Mouse (Mus musculus): ENCODE measurements around the gene Myo1b.

Myo1b gene

GRCm38 (mm10) chr1:51852314-51852713 is 63.6 kb downstream of the Myo1b start:
- DNase-seq (ENCODE audit: low read depth) = no peak

GRCm38 (mm10) chr1:51849570-51850211 is 66.2 kb downstream of the Myo1b start:
- no peak for DNase-seq (ENCODE audit: low read depth)

GRCm38 (mm10) chr1:51845264-51846036 is 70.4 kb downstream of the Myo1b start:
- no peak for DNase-seq (ENCODE audit: low read depth)

DNA sequence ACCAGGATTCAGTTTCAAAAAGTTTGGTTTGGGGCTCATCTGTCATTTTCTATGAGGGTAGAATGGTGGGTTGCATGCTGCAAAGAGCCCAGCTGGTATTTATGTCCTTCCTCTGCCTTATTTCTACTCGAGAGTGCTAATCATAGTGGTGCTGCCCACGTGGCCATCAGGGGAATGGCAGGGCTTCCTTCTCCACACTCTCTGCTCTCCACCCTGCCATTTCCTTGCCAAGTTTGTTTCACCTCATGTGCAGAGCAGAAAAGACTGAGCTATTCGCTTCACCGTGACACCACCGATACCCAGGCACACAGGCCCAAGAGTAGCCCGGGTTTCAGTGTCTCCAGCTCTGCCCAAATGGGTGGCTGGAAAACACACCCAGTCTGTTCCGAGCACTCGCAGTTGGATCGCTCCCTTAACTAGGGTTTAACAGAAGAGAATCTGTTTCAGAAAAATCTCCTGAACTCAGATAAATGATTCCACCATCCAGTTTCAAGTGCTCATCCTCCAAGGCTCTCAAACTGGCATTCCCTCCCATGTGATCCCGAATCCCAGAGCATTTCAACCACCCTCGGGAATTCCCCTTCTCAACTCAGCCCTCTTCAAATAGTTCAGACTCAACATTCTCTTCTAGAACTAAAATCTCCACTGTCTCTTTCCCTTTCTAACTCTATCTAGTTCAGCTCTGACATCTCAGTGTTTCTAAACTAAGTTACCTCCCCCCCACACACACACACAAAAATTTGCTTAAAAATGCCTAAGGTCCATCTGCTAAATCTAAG is 77.8 kb downstream of the Myo1b start:
- DNase-seq (ENCODE audit: low read depth) = no peak

DNA sequence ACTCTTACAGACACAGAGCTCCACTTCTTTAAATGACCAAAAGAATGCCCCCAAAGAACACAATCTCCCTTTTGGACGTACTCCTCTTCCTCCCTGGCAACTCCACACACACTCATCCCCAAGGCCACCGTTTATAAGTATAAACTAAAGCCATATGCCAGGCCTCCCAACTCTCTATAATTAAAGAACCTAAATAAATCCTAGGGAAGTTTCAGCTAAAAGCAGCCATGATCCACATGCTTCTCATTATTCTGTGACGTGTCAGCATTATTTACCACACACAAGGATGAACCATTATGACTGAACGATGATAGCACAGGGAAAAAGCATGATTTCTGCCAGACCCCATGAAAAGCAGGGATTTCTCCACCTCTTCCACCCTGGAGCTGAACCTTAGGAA is 78.6 kb downstream of the Myo1b start:
- DNase-seq (ENCODE audit: low read depth) = no peak

DNA sequence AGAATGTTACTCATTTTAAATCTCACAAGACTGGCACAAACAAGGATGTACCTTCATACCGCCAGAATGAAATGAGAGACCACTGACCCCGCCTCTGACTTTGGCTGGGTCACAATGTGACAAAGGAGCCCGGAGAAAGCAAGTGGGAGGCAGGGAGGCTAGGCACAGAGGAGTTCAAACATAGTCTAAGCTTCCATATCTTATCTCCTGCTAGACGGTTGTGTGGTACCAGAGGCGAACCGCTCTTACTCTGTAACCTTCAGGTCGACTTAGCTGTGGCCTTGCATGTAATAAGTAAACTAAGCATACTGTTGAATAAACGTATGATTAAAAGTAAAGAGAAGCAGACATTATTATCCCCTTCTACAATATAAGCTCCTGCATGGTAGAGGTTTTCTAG is 80.1 kb downstream of the Myo1b start:
- DNase-seq (ENCODE audit: low read depth) = no peak

- no peak for DNase-seq (ENCODE audit: low read depth)
Measured at GRCm38 (mm10) chr1:51834072-51834471, 81.8 kb downstream of the Myo1b start.

GRCm38 (mm10) chr1:51829353-51829752 is 86.5 kb downstream of the Myo1b start:
- DNase-seq (ENCODE audit: low read depth) = no peak

DNA sequence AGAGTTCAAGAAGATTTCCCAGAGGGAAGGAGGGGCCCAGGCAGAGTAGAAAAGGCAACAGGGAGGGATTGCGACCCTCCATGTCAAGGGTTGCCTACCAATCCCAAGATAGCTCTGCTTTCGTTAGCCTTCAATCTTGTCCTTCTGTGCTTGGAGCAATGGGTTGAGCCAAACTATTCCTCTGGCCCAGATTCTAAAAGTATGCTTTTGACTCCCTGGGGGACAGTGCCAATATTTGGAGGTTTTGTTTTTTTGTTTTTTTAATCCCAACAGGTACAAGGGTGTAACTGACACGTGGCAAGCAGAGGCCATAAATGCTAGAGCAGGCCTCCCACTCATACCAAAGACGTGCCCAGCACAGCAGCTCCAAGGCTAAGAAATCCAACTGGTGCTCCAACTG is 93.3 kb downstream of the Myo1b start:
- no peak for DNase-seq (ENCODE audit: low read depth)

GRCm38 (mm10) chr1:51821701-51822495 is 94.0 kb downstream of the Myo1b start:
- no peak for DNase-seq (ENCODE audit: low read depth)

GRCm38 (mm10) chr1:51820520-51820919 is 95.4 kb downstream of the Myo1b start:
- DNase-seq (ENCODE audit: low read depth) = no peak

GRCm38 (mm10) chr1:51820013-51820441 is 95.8 kb downstream of the Myo1b start:
- DNase-seq (ENCODE audit: low read depth) = no peak

GRCm38 (mm10) chr1:51815636-51816035 is 100.2 kb downstream of the Myo1b start:
- no peak for DNase-seq (ENCODE audit: low read depth)

DNA sequence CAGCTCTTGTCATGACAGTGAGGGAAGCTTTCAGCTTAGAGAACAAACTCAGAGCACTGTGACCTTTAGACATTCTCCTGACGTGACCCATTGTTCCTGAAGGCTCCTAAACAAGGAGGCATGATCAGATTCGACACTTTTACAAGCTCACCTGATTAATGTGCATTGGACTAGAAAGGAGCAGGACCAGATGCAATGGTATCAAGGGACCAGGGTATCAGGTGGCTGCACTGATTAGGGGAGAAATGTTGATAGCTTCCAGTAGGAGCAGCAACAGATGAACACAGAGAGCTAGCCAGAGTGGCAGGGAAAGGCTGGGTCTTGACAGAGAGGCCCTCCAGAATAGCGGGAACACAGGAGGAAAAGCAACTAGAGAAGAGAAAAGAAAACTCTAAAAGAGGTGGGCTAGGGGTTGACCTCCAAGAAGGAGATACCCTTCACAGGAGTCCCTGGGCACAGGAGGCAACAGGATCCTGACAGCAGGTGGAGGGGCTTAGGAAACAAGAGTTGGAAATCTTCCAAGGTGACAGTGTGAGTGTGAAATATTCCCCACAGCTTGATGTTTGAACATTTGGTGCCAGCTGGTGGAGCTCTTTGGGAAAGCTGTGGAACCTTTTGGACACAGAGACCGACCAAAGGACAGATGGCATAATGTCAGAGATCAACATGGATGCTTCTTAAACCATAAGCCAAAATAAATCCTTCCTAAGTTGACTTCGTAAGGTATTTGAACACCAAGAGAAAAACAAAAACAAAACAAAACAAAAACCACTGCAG is 100.8 kb downstream of the Myo1b start:
- no peak for DNase-seq (ENCODE audit: low read depth)

- no peak for DNase-seq (ENCODE audit: low read depth)
Measured at GRCm38 (mm10) chr1:51808847-51809246, 107.0 kb downstream of the Myo1b start.

- no peak for DNase-seq (ENCODE audit: low read depth)
Measured at GRCm38 (mm10) chr1:51808228-51808627, 107.6 kb downstream of the Myo1b start.

DNA sequence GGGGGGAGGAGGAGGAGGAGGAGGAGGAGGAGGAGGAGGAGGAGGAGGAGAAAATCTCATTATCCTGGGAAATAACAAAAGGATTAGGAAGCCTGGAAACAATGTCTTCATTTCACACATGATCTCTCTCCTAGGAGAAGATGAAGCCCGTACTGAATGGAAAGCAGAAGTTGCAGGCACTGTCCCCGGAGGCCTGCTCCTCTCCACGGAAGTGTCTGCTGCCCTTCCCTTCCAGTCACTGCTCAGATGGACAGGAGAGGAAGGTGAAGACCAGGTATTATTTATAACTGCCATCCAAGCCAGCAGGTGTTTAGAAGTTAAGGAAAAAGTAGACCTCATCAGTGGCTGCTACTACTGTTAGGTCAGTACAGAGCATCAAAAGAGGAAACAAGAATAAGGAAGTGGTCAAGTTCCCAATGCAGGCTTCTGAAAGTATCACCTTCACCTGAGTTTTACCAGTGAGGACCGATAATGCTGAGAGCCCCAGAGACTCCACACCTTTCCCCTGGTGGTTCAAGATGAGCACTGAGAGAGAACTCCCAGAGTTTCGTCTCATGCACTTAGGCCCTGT is 110.7 kb downstream of the Myo1b start:
- no peak for DNase-seq (ENCODE audit: low read depth)

DNA sequence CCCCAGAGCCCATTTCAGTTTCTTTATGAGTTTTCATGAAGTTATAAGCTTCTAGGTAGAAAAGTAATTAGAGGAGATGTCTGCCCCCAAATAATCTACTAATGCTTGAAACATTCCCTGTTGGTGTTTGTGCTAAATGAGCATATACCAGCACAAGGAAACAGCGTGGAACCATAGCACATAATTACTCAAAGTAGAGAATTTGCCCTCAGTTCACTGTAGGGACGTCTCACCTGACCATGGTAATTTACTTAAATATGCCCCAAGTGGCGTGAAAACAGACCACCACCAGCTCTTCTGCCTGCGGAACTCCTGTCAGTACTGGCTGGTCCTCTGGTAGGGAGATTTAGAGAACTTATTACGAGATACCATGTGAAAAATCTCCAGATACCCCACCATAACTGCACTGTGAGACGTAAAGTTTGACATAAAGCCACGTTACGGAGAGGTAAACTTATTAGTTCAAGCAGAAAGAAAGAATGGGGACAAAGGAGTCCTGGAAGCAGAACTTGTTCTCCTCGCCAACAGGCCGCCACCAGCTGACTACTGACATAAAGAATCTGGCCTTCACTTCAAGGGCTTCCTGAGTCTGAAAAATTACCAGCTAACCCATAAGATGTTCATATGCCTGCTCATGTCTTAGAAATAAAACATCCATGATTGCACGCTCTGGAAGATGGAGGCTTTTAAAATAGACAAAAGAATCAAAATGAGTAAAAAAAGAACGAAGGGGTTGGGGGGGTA is 111.4 kb downstream of the Myo1b start:
- no peak for DNase-seq (ENCODE audit: low read depth)

- DNase-seq (ENCODE audit: low read depth) = no peak
Measured at GRCm38 (mm10) chr1:51798011-51798471, 117.8 kb downstream of the Myo1b start.

All from c-Kit-positive CD71-negative TER-119-negative erythroid progenitor cells, embryonic 14.5 days (primary cell).